Mouse (Mus musculus) testis, postnatal 10 days (tissue): ENCODE measurements around the gene Yap1.
"Not testable (repeated sequence)": the region's sequence is repeated elsewhere in the genome, so short reads cannot be mapped to it uniquely, and the experiment has no call there.

Source experiments
- DNase-seq: peaks from one replicate; pipeline ENCODE4 v3.0.0; 2021; ENCODE audit warnings: low spot score

Yap1 gene

GRCm38 (mm10) chr9:7914487-7914886, 89.9 kb downstream of the Yap1 start:
- DNase-seq = peak; percentile 61

- no peak for DNase-seq
Observed at GRCm38 (mm10) chr9:7913953-7914352, 90.4 kb downstream of the Yap1 start.

- DNase-seq = no peak
Observed at GRCm38 (mm10) chr9:7907351-7907985, 96.9 kb downstream of the Yap1 start.

- no peak for DNase-seq
Observed at GRCm38 (mm10) chr9:7906564-7906963, 97.8 kb downstream of the Yap1 start.

- no peak for DNase-seq
Observed at GRCm38 (mm10) chr9:7903825-7904224, 100.6 kb downstream of the Yap1 start.

GRCm38 (mm10) chr9:7903262-7903661, 101.1 kb downstream of the Yap1 start:
- no peak for DNase-seq

GRCm38 (mm10) chr9:7902311-7902710, 102.1 kb downstream of the Yap1 start:
- no peak for DNase-seq

GRCm38 (mm10) chr9:7900965-7901364, 103.4 kb downstream of the Yap1 start:
- DNase-seq = no peak

GRCm38 (mm10) chr9:7897502-7897901, 106.9 kb downstream of the Yap1 start:
- DNase-seq = peak; percentile 79

- not testable (repeated sequence) for DNase-seq
Observed at GRCm38 (mm10) chr9:7891796-7892195, 112.6 kb downstream of the Yap1 start.

GRCm38 (mm10) chr9:7891177-7891576, 113.2 kb downstream of the Yap1 start:
- DNase-seq = no peak

GRCm38 (mm10) chr9:7884346-7884745, 120.0 kb downstream of the Yap1 start:
- no peak for DNase-seq

GRCm38 (mm10) chr9:7882304-7882865, 122.0 kb downstream of the Yap1 start:
- no peak for DNase-seq
